Mouse (Mus musculus): ENCODE results near the gene Olig2. TPM values are rescaled to one million over a fixed set of nuclear protein-coding genes. Genes with fewer than 3 reads are reported as not detected.

Gene Olig2
- polyA plus RNA-seq, 3 experiments from 2014 or later = not detected

- ATAC-seq = no peak
These were observed 45.8 kb downstream of the Olig2 start for GRCm38 (mm10) chr16:91270982-91271549.

- no peak for ATAC-seq
These were observed 46.4 kb downstream of the Olig2 start for GRCm38 (mm10) chr16:91271634-91272033.

Other genes starting within 250 kb of the Olig2 start
- 10 to 100 TPM; 31.5 to 33.9 (median 33.2) TPM for gene Synj1, start 214.1 kb upstream of the Olig2 start, polyA plus RNA-seq (2017; shearing (Covaris generic))
- gene Paxbp1, start 180.9 kb upstream of the Olig2 start, polyA plus RNA-seq (2017; shearing (Covaris generic)) = 100 to 1,000 TPM in 2 of 3 experiments, 10 to 100 TPM in 1; 70.7 to 130 (median 118) TPM
- 1 to 10 TPM in 1 of 3 experiments, under 1 TPM in 2; 0.26 to 1.1 (median 0.36) TPM for gene 4932438H23Rik, start 130.3 kb upstream of the Olig2 start, polyA plus RNA-seq (2017; shearing (Covaris generic))
- gene Olig1, start 44.3 kb downstream of the Olig2 start, polyA plus RNA-seq (2017; shearing (Covaris generic)) = not detected
- gene Ifnar2, start 147.3 kb downstream of the Olig2 start, polyA plus RNA-seq (2017; shearing (Covaris generic)) = 10 to 100 TPM; 44.5 to 50.8 (median 46.5) TPM
- gene Gm21970, start 166.3 kb downstream of the Olig2 start, polyA plus RNA-seq (2017; shearing (Covaris generic)) = 1 to 10 TPM in 1 of 3 experiments, not detected in 2; 2.6 TPM
- 100 to 1,000 TPM in 2 of 3 experiments, 10 to 100 TPM in 1; 95.7 to 124 (median 113) TPM for gene Il10rb, start 180.7 kb downstream of the Olig2 start, polyA plus RNA-seq (2017; shearing (Covaris generic))